Mouse (Mus musculus): Measurements from ENCODE around the gene Cbr2.

DNA sequence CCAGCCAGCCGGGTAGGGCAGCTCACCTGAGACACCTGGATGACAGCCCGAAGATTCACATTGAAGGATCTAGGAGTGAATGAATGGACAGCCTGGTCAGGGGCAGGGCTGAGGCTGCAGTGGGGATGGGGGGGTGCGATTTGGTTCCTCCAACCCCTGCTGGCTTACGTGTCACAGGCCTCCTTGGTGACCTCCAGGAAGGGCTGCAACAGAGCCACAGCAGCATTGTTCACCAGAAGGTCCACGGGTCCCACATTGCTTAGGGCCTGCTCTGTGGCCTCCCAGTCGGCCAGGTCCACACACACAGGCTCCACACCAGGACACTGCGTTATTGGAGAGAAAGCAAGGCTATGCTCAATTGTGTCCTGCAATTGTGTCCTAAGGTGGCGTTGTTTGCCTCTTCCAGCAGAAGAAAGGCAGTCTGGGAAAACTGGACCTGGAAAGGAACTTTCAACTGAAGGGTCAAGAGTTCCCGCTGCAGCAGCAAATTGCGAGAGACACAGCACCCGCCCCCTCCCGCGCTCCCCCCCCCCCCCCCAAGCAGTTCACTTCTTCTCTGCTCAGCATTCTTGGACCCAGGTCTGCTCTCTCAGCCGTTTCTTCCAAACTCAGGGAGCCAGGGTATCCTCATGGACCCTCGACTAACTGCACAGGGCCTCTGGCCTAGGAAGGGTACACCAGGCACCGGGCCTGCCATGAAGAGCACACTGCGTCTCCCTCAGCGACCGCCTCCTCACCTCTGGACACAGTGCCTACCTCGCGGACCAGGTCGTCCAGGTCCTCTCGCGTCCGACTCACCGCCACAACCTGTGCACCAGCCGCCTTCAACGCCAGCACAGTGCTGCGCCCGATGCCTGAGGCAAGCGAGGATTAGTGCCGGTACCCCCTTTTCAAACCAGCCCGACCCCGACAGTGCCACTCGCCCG, 5.4 kb downstream of the Cbr2 start:
- TF ChIP-seq CTCF (IDR thresholded peaks at IDR 0.05; ENCODE audit: low read depth, low read length) = no peak
- TF ChIP-seq POLR2A (IDR thresholded peaks at IDR 0.05; ENCODE audit: extremely low read depth, insufficient read depth, low read length) = no peak

All from liver, adult 2 months (tissue).